Mouse (Mus musculus): Measurements from ENCODE around the gene Rgl2.
A peak's percentile ranks its signal among the peaks of the same experiment; 100 is the strongest.

Gene Rgl2

DNA sequence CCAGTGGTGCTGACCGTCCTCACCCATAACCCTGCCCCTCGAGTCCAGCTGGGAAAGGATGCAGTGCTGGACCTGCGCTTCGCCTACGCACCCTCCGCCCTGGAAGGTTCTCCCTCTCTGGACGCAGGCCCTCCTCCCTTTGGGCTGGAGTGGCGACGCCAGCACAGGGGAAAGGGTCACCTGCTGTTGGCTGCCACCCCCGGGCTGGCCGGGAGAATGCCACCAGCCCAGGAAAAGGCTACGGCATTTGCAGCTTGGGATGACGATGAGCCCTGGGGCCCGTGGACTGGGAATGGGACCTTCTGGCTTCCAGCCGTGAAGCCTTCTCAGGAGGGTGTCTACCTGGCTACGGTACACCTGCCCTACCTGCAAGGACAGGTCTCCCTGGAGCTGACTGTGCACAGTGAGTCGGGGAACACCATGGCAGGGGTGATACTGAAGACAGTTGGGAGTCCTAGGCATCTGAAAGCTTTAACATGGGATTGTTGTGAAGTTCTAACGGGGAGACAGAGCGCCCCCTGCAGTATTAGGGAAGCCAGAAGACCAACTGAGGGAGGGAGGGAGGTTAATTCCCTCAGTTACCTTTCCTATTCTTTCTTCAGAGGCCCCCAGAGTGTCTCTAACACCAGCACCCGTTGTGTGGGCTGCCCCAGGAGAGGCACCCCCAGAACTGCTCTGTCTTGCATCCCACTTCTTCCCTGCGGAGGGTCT is 3.8 kb upstream of the Rgl2 start:
- no peak for DNase-seq

- no peak for DNase-seq
These were observed 3.0 kb upstream of the Rgl2 start for GRCm38 (mm10) chr17:33926207-33926932.

GRCm38 (mm10) chr17:33928251-33928947 is 944 bp upstream of the Rgl2 start:
- no peak for DNase-seq

- DNase-seq, result peak; percentile 43
These were observed 1.2 kb downstream of the Rgl2 start for GRCm38 (mm10) chr17:33930280-33931158.

- no peak for DNase-seq
These were observed 2.0 kb downstream of the Rgl2 start for GRCm38 (mm10) chr17:33931159-33931866.

- DNase-seq, result no peak
These were observed 2.6 kb downstream of the Rgl2 start for GRCm38 (mm10) chr17:33931947-33932346.

GRCm38 (mm10) chr17:33932448-33932847 is 3.1 kb downstream of the Rgl2 start:
- DNase-seq, result no peak

DNA sequence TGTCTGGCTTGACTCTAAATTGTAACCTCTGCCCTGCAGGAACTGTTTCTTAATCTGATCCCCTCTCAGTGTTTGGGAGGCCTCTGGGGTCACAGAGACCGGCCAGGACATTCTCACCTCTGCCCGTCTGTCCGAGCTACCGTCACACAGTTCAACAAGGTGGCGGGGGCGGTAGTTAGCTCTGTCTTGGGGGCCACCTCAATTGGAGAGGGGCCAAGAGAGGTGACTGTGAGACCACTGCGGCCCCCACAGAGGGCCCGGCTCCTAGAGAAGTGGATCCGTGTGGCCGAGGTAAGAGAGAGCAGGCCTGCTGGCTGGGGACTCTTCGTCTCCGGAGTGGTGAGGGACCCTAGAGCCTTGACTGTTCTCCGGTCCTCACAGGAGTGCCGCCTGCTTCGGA is 3.6 kb downstream of the Rgl2 start:
- no peak for DNase-seq

DNA sequence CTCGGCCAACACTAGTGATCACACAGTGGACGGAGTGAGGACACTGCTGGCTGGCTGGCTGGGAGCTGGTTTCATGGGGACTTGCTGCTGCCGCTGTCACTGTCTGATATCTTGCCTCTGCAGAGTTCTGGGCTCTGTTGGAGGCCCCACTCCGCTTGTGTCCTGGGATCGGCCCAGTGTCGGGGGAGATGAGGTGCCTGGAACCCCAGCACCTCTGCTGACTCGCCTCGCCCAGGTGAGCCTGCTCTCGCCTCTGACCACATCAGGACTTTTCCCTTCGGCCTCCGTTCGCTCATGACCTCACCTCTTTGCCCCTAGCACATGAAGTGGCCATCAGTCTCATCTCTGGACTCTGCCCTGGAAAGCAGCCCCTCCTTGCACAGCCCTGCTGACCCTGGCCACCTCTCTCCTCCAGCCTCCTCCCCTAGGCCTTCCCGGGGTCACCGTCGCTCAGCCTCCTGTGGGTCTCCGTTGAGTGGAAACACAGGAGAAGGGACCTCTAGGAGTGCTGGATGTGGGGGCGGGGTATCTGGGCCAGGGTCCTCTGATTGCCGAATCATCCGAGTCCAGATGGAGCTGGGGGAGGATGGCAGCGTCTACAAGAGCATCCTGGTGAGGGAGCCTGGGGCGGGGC is 6.2 kb downstream of the Rgl2 start:
- no peak for DNase-seq

- no peak for DNase-seq
These were observed 7.7 kb downstream of the Rgl2 start for GRCm38 (mm10) chr17:33936993-33937392.

GRCm38 (mm10) chr17:33938783-33939182 is 9.4 kb downstream of the Rgl2 start:
- no peak for DNase-seq

GRCm38 (mm10) chr17:33940206-33940805 is 11.0 kb downstream of the Rgl2 start, which contains the start of the genes Pfdn6 and Wdr46:
Gene Pfdn6 (minus strand): TSS chr17:33940343.
Gene Wdr46 (plus strand): TSS chr17:33940660.
- peak; percentile 83 for DNase-seq

- DNase-seq, result no peak
These were observed 11.6 kb downstream of the Rgl2 start for GRCm38 (mm10) chr17:33940981-33941380.

- DNase-seq, result no peak
These were observed 12.0 kb downstream of the Rgl2 start for GRCm38 (mm10) chr17:33941381-33941780.

- DNase-seq, result no peak
These were observed 14.1 kb downstream of the Rgl2 start for GRCm38 (mm10) chr17:33943454-33943853.

DNA sequence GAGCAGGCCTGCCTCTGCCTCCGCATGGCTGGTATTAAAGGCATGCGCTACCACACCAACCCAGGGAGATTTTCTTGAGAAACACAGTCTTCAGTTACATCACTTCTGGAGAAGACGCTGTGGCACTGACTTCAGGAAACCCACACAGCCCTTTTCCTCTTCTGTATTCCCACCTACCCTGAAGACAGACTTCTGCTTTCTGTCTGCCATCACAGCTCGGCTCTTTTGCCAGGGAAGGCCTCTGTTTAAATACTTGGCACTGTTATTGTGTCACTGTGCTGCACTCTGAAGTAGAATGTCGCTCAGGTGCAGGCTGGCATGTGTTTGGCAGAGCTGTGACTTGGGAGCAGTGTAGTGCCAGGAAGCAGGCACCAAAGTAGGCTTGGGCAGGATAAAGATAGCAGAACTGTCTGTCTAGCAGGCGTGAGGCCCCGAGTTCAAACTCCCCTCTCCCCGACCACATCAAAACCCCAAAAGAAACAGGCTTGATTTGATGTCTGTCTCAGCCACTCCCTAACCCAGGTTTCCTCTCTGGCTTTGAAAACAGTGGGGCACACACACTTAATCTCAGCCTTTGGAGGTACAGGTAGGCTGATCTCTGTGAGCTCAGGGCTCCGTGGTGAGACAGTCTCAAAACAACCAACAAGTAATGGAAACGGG is 18.2 kb downstream of the Rgl2 start:
- no peak for DNase-seq

DNA sequence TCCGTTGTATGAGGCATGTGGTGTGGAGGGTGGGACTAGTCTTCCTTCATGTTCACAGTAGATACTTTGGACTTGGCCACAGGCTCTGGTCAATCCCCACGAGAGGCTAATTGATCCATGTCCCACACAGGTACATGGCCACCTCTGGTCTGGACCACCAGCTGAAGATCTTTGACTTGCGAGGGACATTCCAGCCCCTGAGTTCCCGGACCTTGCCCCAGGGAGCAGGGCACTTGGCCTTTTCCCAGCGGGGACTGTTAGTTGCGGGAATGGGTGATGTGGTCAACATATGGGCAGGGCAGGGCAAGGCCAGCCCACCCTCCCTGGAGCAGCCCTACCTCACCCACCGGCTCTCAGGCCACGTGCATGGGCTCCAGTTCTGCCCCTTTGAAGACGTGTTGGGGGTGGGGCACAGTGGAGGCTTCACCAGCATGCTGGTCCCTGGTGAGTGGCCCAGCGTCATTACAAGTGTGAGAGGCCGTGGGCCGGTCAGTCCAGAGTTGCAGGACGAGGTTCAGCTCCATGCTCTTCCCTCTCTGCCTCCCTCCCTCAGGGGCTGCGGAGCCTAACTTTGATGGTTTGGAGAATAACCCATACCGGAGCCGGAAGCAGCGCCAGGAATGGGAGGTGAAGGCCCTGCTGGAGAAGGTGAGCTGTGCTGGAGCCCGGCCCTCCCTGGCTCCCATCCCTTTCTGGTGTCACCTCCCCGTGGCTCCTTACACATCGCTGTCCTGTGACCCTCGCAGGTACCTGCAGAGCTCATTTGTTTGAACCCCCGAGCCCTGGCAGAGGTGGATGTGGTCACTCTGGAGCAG is 19.0 kb downstream of the Rgl2 start:
- DNase-seq, result no peak

- no peak for DNase-seq
These were observed 19.7 kb downstream of the Rgl2 start for GRCm38 (mm10) chr17:33948905-33949537.

DNA sequence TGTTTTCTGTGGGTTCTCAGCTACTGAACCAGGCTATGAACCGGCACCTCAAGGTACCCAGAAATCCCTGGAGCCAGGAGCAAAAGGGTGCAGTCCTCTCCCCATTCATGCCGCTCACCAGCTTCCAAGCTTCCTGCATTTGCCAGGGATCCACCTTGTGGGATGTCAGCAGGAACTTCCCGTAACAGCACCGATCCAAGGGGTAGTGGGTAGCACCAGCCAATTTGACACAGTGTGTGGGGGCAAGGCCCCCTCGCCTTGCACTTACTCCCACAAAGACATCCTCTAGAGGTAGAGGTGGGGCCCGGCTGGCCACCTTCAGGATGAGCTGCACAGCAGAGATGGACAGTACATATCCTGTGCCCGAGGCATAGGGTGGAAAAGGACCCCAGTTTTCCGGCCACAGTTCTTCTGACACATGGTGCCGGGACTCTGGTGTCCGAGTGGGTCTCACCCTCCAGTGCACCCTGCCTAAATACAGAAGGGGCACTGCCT is 20.8 kb downstream of the Rgl2 start:
- no peak for DNase-seq

All from right cerebral cortex, postnatal 14 days (tissue).